Mouse (Mus musculus): ENCODE results near the gene Fnip2.
A peak's percentile ranks its signal among the peaks of the same experiment; 100 is the strongest.

The Fnip2 gene

DNA sequence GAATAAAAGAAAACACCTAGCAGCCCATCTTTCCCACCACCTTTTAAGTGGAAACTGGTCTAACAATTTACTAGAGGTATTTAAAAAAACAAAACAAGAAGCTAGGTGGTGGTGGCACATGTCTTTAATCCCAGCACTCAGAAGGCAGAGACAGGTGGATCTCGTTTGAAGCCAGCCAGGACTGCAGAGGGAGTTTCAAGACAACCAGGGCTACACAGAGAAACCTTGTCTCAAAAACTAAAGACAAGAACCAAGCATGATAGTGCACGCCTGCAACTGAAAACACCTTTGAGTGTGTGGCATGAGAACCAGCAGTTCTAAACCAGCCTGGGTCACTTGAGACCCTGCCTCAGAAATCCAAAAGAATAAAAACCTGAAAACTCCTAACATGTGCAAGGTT, 4.1 kb downstream of the Fnip2 start:
- no peak for DNase-seq

DNA sequence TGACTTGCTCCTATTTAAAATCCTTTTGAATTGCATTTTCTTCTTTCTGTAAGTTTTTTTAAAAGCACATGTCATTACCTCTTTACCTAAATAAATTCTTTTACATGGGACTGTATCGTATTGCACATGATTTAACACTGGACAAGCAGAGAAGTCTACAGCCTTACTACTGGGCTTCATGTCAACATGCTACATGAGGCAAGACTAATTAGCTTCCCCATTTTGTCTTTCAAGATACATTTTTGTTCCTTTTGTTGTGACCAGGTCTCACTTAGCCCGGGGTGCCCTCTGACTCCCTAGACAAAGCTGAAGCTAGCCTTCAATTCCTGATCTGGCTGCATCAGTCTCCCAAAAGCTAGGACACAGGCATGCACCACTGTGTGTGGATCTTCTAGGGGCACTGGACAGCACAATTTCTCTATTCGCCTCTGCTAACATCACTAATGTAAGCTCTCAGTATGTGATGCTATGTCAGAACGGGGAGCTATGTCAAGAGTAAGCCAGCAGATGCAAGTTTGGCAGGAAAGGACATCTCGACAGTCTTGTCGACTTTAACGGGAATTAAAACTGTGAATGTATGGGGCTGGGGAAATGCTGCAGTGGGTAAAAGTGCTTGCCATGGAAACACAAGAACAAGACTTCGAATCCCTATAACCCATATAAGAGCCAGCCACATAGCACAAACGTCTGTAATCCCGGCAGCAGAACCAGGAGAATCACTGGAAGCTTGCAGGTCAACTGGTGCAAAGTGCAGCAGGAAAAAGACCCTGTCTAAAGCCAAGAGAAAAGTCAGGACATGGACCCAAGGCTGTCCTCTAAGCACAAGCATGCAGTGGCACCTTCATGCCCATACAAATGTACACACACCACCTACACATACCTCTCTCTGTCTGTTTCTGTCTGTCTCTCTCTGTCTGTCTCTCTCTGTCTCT, 5.5 kb downstream of the Fnip2 start:
- DNase-seq = no peak

DNA sequence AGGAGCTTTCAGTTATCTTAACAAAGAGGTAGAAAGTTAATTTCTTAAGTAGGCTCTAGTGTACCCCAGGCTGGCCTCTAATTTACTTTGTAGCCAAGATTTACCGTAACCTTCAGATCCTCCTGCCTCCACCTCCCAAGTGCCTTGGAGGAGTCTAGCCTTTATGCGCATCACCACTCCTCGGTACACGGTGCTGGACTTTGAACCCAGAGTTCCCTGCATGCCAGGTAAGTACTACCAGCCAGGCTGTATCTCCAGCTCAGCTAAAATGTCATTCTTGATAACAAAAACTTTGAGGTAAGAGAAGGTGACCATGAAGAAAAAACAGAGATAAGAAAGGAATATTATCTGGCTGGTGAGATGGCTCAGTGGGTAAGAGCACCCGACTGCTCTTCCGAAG, 7.0 kb downstream of the Fnip2 start:
- DNase-seq = no peak

DNA sequence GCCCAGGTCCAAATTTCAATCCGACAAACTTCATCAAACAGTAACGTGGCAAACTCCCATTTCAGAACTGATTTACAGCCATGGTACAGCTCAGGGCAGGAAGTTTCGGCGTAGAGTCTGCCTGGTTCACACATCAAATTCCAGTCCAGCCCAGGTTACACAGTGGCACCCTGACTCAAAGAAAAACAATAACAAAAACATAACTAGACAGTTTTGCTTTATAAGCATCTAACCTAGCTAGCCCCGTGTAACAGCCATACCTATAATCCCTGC, 7.9 kb downstream of the Fnip2 start:
- no peak for DNase-seq

DNA sequence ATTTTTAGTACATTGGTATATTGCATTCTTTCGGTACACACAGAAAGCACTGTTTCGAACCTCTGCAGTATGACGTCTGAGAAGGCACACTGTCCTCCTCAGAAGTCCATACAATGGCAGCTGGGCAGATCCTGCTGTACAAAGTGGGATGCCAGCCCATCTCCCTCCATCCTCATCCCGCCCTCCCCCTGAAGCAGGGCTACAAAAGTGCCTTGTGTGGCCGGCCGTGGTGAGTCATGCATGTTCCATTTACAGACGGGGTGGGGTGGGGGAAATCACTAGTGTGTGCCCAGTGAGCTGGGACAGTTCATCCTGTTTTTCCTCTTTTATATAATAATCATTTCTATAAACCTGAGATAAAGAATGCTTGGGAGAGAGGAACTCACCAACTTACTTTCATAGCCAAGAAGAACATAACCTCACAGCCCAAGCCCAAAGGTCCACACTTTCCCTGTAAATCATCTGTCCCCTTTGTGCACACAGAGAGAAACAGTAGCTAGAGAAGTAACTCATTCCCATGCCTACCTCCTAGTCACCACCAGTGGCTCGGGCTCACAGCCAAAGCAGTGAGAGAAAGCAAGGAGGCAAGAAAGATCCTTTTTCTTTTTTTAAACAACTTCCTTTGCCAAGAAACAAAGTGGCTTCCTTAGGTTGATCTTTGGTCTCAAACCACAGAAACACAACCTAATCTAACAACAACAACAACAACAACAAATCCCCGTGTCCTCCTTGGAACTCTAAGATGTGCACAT, 8.4 kb downstream of the Fnip2 start:
- DNase-seq = peak; percentile 56

GRCm38 (mm10) chr3:79555061-79555460, 12.5 kb downstream of the Fnip2 start:
- no peak for DNase-seq

DNA sequence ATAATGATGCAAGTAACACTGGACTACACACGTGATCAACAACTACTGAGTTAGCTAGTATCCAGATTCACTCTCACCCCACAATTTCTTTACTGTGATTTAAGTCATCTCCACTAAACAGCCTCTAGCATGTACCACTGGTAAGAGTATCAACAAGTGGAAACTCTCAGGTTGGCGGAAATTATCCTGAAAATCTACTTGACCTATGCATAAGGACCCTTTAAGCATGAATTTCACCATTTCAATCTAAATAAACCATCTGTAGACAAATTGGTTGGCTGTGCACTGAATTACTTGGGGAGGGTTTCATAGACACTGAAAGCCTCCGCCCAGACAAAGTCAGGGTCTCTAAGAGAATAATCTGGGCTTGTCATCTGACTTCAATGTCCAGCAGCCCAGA, 13.8 kb downstream of the Fnip2 start:
- no peak for DNase-seq

GRCm38 (mm10) chr3:79551826-79552552, 15.6 kb downstream of the Fnip2 start:
- DNase-seq = peak; percentile 37

DNA sequence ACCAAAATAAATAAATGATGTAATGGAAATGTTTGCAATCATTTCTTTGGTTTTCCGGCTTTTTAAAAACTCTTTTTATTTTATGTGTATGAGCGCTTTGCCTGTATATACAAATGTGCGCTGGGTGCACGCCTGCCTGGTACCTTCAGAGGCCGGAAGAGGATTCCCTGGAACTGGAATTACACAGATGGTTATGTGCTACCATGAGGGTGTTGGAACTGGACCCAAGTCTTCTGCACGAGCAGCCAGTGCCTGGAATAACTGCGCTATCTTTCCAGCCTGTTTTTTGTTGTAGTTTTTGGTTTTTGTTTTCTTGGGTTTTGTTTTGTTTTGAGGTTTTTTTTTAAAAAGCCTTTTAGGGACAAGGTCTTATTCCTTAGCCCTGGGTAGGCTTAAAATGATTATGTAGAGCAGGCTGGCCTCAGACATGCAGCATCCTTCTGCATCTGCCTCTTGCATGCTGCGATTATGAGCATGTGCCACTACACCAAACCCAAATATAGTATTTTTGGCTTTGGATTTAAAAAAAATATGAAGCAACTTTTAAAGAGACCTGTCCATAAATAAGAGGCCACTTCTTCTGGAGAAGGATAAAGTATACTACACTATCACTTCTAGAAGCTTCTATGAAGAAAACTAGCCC, 17.7 kb downstream of the Fnip2 start:
- DNase-seq = no peak

- DNase-seq = peak; percentile 21
Observed at GRCm38 (mm10) chr3:79548681-79549437, 18.7 kb downstream of the Fnip2 start.

DNA sequence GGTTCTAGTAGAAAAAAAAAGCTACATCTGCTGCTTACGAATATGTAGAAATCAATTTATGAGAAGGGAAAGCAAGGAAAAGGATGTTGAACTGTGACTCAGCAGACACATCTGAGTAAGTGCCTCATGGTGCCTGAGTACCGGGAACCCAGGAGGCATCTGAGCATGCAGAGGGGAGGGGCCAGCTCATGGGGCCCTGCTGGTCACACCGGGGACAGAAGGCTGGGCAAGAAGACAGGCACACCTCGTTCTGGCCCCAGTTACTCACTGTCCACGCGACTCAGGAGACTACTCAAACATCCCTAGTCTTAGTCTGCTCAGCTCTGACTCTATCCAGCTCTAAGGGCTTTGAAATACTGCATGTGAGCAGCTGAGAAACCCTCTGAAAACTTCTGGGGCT, 25.0 kb downstream of the Fnip2 start:
- DNase-seq = peak; percentile 13

GRCm38 (mm10) chr3:79539656-79540055, 27.9 kb downstream of the Fnip2 start:
- DNase-seq = no peak

GRCm38 (mm10) chr3:79539124-79539523, 28.5 kb downstream of the Fnip2 start:
- no peak for DNase-seq

DNA sequence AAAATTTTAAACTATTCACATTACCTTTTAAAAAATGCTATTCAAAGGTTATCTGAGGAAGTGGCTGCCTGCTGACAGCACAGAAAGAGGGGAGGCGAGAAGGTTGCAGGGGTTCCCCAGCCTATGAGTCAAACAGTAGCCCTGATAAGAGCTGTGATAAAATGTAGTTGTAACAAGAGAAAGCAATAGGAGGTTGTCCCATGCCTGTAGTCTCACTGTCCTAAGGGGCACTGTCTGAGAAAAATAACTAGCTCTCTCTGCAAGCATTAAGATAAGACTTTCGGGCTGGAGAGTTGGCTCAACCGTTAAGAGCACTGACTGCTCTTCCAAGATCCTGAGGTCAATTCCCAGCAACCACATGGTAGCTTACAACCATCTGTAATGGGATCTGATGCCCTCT, 29.3 kb downstream of the Fnip2 start:
- DNase-seq = no peak

GRCm38 (mm10) chr3:79537626-79538203, 29.9 kb downstream of the Fnip2 start:
- DNase-seq = no peak

GRCm38 (mm10) chr3:79537023-79537422, 30.6 kb downstream of the Fnip2 start:
- DNase-seq = peak; percentile 27

- DNase-seq = peak; percentile 57
Observed at GRCm38 (mm10) chr3:79531581-79532271, 35.9 kb downstream of the Fnip2 start.

DNA sequence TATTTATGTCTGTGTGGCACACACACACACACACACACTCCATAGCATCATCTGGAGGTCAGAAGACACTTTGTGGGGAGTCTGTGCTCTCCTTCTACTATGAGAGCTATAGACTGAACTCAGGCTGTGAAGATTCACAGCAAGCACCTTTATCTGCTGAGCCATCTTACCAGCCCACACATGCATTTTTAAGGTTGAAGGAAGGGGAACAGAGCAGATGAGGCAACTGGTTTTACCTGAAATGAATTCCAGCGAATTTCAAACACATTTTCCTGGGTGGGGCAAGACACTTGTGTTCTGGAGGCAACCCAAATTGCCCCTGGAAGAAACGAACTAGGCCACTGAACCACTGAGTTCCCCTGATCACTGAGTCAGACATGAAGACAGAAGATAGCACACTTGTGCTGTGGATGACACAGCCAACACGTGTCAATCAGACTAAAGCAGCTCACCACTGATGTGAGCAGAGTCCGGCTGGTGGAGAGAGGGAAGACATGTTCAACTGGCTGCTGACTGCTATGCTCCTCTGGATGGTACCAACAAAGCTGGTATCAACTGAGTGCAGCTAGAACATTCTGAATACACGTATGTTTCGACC, 38.0 kb downstream of the Fnip2 start:
- DNase-seq = no peak

DNA sequence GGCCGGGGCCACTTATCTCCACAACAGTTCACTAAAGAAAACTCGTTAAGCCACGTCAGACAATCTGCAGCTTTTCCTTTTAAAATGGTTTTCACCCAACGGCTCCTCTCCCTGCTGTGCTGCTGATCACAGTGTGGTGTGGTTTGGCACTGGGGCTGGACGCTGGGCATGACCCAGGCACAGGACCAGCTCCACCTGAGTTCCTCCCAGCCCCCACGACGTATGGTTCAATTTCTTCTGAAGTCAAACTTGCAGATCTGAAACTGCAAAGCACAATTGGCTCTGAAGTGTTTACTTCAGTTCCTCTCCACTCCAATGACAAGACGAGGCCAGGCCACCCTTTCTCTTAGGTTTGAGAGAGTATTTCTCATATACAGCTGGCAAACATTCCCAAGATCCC, 39.1 kb downstream of the Fnip2 start:
- no peak for DNase-seq

GRCm38 (mm10) chr3:79527921-79528320, 39.7 kb downstream of the Fnip2 start:
- DNase-seq = peak; percentile 58

- DNase-seq = peak; percentile 16
Observed at GRCm38 (mm10) chr3:79527521-79527920, 40.1 kb downstream of the Fnip2 start.

Measured in lung, postnatal 10 days (tissue).